Mouse (Mus musculus) C2C12 (cell line): ENCODE results near the gene Prlr.

Experiments
- MYOG ChIP-seq: IDR thresholded peaks from one replicate; pipeline ENCODE4 v1.6.1; 2011; ENCODE audit not compliant: control insufficient read depth, insufficient read length; ENCODE audit errors: extremely low read depth
- USF1 ChIP-seq: IDR thresholded peaks from one replicate; pipeline ENCODE4 v1.6.1; 2011; ENCODE audit warnings: low read depth, mild to moderate bottlenecking, control low read depth, moderate library complexity

- TF ChIP-seq MYOG (no peak), USF1 (no peak)
These were observed 201.4 kb downstream of the Prlr start for GRCm38 (mm10) chr15:10378338-10378959.
